Mouse (Mus musculus) heart, adult 18-20 months (tissue): Measurements from ENCODE around the gene Olfr545. TPM values are rescaled to one million over a fixed set of nuclear protein-coding genes. Genes with fewer than 3 reads are reported as not detected.
"Not testable (repeated sequence)": the region's sequence is repeated elsewhere in the genome, so short reads cannot be mapped to it uniquely, and the experiment has no call there.

Source experiments
- DNase-seq, 2 experiments: peaks; one replicate each; pipeline ENCODE4 v3.0.0; 2021 to 2022; ENCODE audit warnings: mixed read lengths in 1 of 2
- long read RNA-seq, 2 experiments: library from polyadenylated mRNA; stranded (forward); transcript quantifications; one replicate each; pipeline ENCODE4 v2.0.0; 2021
- total RNA-seq, 2 experiments: library from RNA; stranded (reverse); gene quantifications; 2 replicates each; pipeline ENCODE4 v1.2.3; 2021

Gene Olfr545
- total RNA-seq = not detected
- long read RNA-seq, experiment 1 = 0 reads
- long read RNA-seq, experiment 2 = 0 reads

- no peak for DNase-seq
These were observed at the start of gene Olfr545 for GRCm38 (mm10) chr7:102499473-102499872. Olfr545 (minus strand) TSS chr7:102499573.

GRCm38 (mm10) chr7:102541251-102541650 lies 41.9 kb upstream of the Olfr545 start:
- no peak for DNase-seq

- no peak for DNase-seq
These were observed 41.2 kb upstream of the Olfr545 start, which contains the start of gene Olfr548-ps1 for GRCm38 (mm10) chr7:102540596-102540995. Olfr548-ps1 (plus strand) TSS chr7:102540896.

GRCm38 (mm10) chr7:102534449-102534848 lies 35.1 kb upstream of the Olfr545 start, which contains the start of gene Olfr547:
Olfr547 (plus strand) TSS chr7:102534749.
- no peak for DNase-seq

DNA sequence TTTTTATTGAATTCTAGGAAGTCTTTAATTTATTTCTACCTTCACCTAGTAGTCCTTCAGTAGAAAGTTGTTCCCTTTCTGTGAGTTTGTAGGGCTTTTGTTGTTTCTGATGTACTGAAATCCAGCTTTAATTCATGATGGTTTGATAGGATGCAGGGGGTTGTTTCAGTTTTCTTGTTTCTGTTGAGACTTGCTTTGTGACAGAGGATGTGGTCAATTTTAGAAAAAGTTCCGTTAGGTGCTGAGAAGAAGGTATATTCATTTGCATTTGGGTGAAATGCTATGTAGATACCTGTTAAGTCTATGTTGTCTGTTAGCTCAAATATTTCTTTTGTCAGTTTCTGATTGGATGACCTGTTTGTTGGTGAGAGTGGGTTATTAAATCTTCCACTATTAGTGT lies 29.7 kb upstream of the Olfr545 start:
- DNase-seq = no peak

- peak in 1 of 2 experiments; percentile 12 for DNase-seq
These were observed 17.6 kb upstream of the Olfr545 start for GRCm38 (mm10) chr7:102517051-102517335.

- peak; percentile 13 to 29 for DNase-seq
These were observed 17.1 kb upstream of the Olfr545 start for GRCm38 (mm10) chr7:102516261-102517050.

GRCm38 (mm10) chr7:102514144-102514543 lies 14.8 kb upstream of the Olfr545 start:
- DNase-seq = no peak

DNA sequence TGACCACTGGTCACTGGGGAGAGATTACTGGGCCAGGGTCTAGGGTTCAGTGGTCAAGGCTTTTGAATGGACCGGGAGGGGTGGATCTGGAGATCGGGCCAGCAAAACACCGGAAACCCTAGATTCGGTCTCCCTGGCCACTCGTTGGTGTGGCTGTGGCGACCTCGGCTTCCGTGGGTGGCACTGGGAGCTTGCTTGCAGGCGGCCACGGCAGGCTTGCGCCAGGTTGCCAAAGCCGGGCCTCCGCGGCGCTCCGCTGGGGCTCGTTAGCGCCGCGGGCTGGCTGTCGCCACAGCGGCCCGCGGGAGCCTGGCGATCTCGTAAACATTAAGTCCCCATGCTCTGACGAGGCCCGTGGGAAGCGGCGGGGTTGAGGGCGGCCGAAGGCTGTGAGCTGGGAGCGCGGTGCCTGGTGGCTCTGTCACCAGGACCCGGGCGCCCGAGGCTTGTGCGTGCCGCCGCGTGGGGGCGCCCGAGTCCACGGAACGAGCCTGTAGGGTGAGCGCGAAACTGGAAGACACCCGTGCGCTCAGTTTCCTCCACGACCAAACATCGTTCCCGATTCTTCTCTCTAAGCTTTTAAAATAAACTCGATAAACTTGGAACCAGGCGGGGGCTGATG lies 13.6 kb upstream of the Olfr545 start:
- DNase-seq = peak; percentile 83 to 94

- no peak for DNase-seq
These were observed 12.6 kb upstream of the Olfr545 start for GRCm38 (mm10) chr7:102511927-102512326.

DNA sequence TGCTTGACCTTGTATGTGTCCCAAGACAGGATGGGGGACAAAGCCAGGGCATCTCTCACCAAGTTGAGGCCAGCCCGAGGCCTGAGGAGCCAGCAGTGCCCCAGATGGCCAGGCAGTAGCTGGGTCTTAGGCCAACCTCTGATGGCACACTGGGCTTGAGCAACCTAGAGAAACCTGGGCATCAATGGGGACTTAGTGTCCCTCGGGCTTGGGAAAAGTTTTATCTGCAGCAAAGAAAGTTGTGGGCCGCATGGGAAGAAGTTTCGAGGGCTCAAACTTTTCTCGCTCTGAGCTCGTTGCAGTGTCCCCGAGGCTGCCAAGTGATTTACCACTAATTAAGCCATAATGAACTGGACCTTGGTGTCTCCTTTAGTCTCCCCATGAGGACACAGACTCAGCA lies 10.4 kb upstream of the Olfr545 start:
- DNase-seq = no peak

- DNase-seq = no peak
These were observed 9.3 kb upstream of the Olfr545 start for GRCm38 (mm10) chr7:102508666-102509065.

GRCm38 (mm10) chr7:102508066-102508465 lies 8.7 kb upstream of the Olfr545 start:
- DNase-seq = no peak

GRCm38 (mm10) chr7:102506848-102507247 lies 7.5 kb upstream of the Olfr545 start:
- peak; percentile 64 to 84 for DNase-seq

- DNase-seq = no peak
These were observed 2.6 kb upstream of the Olfr545 start for GRCm38 (mm10) chr7:102501986-102502385.

- not testable (repeated sequence) for DNase-seq
These were observed 5.0 kb downstream of the Olfr545 start for GRCm38 (mm10) chr7:102494416-102494815.

- DNase-seq = peak in 1 of 2 experiments; percentile 6
These were observed 11.2 kb downstream of the Olfr545 start, which contains the start of gene Olfr544 for GRCm38 (mm10) chr7:102488161-102488560. Olfr544 (minus strand) TSS chr7:102488313.

DNA sequence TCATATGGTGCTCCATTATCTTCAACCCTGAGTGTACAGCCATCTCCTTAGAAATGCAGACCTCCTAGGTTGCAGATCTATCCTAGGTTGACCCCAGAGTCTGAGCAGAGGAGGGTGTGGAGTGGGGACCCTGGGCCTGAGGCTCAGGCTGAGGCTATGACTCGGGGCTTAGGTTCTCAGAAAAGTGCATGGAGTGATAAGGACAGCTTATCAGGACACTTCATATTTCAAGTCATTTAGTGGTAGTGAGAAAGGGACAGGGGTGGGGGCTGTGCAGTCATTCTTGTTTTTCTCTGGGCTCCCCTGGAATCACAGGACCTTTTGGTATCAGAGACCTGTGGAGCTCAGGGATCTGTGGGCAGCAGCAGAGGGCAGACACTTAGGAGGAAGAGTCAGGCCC lies 13.3 kb downstream of the Olfr545 start:
- no peak for DNase-seq

DNA sequence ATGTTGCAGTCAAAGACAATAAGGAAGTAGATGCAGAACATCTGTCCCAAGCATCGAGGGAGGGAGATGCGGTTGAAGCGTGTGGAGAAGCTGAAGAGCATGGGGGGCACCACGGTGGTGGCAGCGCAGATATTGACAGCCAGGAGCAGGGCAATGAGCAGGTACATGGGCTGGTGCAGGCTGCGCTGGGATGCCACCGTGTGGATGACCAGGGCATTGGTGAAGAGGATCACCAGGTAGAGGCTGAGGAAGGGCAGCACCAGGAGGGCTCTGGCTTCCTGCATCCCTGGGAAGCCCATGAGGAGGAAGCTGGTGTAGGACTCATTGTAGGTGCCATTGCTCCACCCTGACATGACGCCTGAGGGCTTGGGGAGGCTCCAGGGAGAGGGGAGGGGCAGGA lies 14.6 kb downstream of the Olfr545 start:
- DNase-seq = not testable (repeated sequence)

DNA sequence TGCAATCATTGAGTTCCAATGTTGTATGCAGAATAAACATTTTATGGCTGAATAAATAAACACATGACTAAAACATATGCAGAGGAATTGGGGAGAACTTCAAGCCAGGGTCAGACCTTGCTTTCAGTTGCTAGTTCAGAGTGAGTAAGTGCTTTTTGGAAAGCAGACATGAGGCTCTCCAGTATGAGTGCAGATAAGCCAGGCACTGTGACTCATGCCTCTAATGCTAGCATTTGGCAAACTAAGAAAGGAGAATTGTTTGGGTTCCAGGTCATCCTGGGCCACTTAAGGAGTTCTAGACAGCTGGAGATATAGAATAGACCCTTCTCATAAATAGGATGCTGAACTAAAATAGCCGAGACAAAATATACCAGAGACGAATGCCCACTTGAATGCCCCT lies 15.7 kb downstream of the Olfr545 start:
- DNase-seq = peak in 1 of 2 experiments; percentile 22

GRCm38 (mm10) chr7:102481579-102481978 lies 17.8 kb downstream of the Olfr545 start, which contains the start of gene Olfr543:
Olfr543 (minus strand) TSS chr7:102481679.
- no peak for DNase-seq

DNA sequence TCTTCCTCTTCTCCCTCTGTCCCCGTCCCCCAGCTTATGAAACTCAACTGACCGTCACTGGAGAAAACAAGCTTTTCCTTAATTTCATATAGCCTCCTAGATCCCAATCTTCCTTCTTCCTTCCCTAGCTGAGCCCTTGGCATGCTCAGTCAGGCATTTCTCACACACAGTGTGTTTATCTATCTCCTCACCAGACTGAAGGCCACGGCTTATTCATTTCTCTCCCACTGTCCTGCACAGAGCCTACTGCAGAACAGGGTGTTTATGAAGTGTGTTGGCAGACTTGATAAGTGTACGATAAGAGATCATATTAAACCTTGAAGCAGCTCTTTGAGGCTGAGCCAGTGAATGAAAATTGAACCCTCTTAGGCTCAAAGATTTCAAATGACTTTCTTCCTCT lies 18.6 kb downstream of the Olfr545 start:
- no peak for DNase-seq

DNA sequence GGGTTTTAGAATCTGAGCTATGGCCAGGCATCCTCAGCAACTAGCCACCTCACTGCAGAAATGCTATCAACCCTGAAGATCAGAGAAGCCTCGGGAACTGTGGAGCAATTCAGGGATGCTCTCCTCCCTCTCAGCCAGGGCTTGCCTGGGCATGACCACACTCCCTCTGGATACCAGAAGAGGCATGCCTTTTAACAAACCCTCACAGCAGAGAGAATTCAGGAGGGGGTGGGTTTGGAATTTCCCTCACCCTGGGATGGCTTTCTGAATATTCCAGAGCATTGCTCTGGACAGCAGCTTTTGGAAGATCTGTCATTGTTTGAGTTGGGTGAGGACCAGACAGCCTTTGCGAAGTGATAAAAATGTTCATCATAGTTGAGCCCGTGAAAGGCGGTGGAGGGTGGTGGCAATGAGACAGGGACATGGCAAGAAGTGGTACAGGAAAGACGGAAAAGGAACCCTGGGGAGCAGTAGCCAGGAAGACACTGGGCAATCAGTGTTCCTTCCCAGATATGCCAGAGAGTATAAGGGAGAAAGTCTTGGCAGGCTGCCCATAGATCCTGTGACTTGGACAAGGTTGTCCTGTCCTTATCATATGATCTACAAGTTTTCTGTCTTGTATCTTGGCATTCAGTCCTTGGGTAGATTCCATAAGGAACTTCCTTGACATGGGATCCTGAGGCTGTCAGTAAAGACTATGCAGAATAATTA lies 19.9 kb downstream of the Olfr545 start:
- DNase-seq = peak in 1 of 2 experiments; percentile 9
